Mouse (Mus musculus) adrenal gland, postnatal 10 days (tissue): ENCODE measurements around the gene Creb3l4. TPM values are rescaled to one million over a fixed set of nuclear protein-coding genes. Genes with fewer than 3 reads are reported as not detected.
"Not testable (repeated sequence)": the region's sequence is repeated elsewhere in the genome, so short reads cannot be mapped to it uniquely, and the experiment has no call there.

Experiments
- DNase-seq: peaks from one replicate; pipeline ENCODE4 v3.0.0; 2021; ENCODE audit warnings: mixed read lengths
- long read RNA-seq, 2 experiments: library from polyadenylated mRNA; stranded (forward); transcript quantifications; one replicate each; pipeline ENCODE4 v2.0.0; 2021
- total RNA-seq, 2 experiments: library from RNA; stranded (reverse); gene quantifications; 2 replicates each; pipeline ENCODE4 v1.2.3; 2021

Gene Creb3l4
- total RNA-seq: under 1 TPM; 0.36 to 0.55 TPM
- long read RNA-seq, experiment 1: 0 reads
- long read RNA-seq, experiment 2: 0 reads

DNA sequence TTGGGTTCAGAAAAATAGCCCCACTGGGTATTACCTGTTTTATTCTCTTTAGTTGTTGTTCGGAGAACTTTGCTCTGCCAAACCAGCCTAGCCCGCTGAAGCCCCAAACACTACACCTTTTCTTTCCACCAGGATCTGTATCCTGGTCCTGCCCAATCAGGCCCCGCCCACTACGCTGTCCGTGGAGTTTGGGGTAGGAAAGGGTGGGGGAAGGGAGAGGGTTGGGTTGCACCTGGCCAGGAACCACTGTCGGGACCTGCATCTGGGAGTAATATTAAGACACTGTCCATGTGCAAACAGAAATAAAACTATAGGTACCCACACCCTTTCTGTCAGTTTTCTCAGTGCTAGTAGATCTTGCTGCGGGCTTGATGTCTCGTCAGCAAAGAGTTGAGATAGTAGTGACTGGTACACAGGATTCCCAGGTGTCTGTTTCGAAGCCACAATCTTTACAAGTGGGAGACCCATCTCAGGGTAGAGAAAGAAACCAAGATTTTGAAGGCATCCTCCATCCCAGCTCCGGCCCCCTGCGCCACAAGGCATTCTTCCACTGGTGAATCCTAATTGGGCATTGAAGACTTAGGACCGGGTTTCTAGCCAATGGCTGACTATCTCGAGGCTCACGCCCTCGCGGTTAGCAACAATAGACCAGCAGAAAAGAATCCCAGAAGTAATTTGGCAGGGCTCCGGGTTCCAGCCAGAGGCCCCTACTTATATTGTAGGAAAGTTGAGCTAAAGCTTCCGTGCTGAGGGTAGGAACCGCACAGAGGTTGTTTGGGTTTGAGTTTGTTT is at the start of gene Creb3l4:
Creb3l4 (minus strand) TSS at position 529 of the 792 bp plus-strand sequence.
- DNase-seq: peak; percentile 60

DNA sequence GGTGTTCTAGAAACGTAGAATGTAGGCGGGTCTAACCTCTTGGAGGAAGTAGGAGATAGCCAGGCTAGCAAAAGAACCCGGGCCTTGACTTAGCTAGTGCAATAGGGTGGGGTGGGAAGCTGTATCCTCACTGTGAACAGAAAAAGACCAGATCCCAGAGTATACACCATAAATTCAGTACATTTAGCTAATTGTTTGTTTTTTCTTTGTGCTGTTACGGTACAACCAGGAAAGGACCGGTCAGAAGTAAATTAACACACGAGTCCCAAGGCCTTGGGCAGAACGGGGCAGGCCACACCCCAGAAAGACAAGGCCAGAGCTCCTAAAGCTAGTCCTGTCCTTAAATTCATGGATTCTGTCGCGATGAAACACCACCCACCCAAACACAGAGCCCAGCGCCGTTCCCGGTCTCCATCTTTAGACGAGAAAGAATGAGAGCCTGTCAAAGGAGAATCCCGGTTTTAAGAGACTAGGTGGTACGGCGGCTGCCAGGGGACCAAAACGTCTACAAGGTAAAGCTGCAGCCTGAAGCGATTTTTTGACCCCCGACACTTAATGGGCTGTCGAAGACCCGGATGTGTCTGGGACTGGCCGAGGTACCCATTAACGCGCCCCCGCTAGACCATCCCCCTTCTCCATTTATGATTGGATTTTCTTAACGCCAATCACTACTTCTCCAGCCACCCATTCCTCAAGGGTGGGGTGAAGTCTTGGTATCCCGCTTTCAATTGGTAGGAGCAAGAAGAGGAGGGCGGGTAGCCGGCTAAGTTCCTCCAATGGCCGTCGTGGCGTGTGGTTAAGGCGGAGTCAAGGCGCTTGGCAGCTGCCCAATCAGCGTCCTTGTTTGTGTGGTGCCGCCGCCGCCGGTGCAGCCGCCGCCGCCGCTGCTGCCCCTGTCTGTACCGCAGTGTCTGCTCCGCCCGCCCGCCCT is 49.3 kb upstream of the Creb3l4 start, which contains the start of gene Gatad2b:
Gatad2b (plus strand) TSS at position 834 of the 931 bp plus-strand sequence.
- DNase-seq: peak; percentile 98

DNA sequence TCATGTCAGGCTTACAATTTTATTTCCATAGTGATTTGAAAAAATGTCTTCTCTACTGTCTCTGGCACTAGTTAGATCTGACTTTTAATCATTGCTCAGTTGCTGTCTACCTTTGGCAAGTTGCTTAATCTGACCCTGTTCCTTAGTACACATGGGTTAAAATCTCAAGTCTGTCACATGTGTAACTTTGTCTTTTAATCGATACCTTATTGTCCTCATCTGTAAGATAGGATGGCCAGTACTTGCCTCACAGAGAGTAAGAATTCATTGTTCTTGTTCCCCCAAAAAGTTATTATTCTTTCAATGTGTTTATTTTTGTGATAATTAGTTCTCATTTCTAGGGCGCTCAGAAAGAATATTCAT is 48.7 kb upstream of the Creb3l4 start:
- no peak for DNase-seq

GRCm38 (mm10) chr3:90290602-90291001 is 47.3 kb upstream of the Creb3l4 start:
- DNase-seq: no peak

DNA sequence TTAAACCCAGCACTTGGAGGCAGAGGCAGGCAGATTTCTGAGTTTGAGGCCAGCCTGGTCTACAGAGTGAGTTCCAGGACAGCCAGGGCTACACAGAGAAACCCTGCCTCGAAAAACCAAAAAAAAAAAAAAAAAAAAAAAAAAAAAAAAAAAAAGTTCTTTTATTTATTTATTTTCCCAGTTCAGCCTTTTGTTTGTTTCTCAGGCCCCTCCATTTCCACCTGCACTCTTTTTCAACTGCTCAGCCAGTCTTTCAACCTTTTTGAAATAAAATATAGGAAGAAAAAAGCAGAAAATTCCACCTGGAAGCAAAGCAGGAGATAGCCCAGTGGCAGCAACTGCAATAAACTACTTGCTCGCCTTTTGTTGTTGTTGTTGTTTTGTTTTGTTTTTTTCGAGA is 46.1 kb upstream of the Creb3l4 start:
- not testable (repeated sequence) for DNase-seq

DNA sequence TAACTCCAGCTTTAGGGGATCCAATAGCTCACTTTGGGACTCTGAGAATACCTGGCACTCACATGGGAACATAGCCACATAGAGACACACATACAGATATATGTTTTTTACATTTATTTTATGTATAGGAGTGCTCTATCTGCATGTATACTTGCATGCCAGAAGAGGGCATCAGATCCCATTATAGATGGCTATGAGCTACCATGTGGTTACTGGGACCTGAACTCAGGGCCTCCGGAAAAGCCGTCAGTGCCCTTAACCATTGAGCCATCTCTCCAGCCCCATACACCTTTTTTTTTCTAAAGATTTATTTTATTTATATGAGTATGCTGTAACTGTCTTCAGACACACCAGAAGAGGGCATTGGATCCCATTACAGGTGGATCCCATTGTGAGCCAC is 40.8 kb upstream of the Creb3l4 start:
- DNase-seq: no peak

DNA sequence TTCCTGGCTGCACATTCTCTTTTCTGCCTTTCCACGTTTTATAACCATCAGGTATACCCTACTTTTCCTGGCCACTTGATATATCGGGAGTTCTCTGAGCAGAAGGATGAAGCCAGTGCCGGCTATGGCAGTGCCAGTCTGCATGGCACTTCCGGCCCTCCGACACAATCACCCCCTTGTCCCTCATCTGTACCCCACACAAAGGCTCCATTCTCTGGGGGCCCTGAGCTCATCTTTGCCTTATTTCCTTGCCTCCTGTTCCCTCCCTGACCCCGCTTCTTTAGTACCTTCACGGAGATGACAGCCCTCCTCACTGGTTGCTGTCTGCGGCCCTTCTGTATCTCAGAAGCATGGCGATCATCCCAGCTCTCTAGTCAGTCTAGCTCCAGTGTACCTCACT is 37.4 kb upstream of the Creb3l4 start:
- DNase-seq: no peak

GRCm38 (mm10) chr3:90279743-90280142 is 36.4 kb upstream of the Creb3l4 start:
- DNase-seq: no peak

DNA sequence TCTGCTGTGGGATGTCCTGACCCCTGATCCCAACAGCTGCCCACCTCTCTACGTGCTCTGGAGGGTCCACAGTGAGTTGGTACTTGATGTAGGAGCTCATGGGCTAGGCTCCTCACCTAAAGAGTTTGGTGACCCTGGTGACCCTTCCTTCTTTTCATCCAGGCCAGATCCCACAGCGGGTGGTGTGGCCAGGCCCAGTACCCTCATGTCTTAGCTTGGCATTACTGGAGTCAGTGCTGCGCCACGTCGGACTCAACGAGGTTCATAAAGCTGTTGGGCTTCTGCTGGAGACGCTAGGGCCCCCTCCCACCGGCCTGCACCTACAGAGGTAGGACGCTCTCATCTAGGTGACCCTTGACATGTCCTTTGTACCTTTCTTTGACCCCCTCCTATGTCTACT is 35.9 kb upstream of the Creb3l4 start:
- no peak for DNase-seq

DNA sequence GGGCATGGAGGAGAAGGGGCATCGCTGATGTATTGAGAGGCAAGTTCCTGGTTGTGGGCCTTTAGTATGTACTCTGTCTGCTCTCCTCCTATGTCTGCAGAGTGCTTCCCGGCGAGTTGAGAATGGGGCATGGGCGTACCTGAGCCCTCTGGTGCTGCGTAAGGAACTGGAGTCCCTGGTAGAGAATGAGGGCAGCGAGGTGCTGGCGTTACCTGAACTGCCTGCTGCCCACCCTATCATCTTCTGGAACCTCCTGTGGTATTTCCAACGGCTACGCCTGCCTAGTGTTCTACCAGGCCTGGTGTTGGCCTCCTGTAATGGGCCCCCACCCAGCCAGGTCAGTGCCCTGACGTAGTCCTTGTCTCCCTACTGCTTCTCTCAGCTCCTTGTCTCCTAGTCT is 34.9 kb upstream of the Creb3l4 start:
- no peak for DNase-seq

DNA sequence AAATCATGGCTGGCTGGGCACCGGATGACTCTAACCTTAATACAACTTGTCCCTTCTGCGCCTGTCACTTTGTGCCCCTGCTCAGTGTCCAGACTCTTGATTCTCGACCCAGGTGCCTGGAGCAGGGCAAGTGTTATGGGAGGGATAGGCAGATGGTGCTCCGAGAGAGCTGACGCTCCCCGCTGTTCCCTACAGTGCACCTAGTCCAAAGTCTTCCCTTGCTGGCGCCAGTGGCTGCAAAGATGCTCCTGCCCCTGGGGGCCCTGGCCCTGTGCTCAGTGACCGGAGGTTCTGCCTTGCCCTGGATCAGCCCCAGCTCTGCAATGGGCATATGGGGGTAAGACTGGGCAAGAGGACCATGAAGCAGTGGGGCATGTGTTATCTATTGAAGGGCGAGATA is 34.5 kb upstream of the Creb3l4 start:
- DNase-seq: no peak

- no peak for DNase-seq
These were observed 33.5 kb upstream of the Creb3l4 start for GRCm38 (mm10) chr3:90276858-90277257.

DNA sequence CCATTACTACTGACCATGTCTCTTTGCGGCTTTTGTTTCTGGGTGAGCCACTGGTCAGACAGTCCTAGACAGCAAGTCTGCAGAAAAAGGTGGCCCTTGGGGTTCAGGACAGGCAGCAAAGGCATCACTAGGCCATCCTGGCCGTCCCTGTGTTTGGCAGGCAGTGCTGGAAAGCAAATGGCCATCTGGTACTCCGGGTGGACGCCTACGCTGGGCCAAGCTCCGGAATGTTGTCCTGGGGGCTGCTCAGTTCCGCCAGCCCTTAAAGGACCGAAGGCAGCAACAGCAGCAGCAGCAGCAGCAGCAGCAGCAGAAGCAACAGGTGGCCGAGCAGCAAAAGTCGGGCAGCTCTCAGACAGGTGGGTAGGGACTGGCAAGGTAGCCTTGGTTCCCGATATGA is 32.0 kb upstream of the Creb3l4 start:
- no peak for DNase-seq

DNA sequence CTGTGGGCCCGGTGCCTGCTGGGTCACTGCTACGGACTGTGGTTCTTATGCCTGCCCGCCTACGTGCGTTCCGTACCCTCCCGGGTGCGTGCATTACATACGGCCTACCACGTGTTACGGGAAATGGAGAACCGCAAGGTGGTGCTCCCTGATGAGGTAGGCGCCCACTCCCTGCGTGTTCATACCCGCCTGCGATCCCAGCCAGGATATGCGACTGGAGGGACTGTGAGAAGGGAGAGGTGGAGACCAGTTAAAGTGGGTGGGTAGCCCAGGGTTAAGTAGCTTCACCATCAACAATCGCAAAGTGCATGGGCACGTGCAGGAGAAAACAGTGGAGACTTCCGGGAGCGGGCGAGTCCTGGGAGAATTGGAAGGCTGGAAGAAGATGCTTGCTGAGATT is 30.5 kb upstream of the Creb3l4 start:
- no peak for DNase-seq

DNA sequence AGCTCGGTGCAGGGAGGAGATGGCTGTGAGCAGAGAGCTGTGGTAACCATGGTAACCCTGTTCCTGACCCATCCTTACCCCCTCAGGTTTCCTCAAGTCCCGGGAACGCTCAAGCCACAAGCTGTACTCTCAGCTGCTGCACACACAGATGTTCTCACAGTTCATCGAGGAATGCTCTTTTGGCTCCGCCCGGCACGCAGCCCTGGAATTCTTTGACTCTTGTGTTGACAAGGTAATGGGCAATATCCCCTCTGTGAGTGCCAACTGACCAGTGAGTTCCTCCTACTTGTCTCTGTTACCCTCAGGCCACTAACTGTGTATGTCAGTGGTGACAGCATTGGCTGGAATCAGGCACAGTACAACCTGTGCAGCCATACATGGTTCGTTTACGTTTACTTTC is 28.9 kb upstream of the Creb3l4 start:
- DNase-seq: no peak

GRCm38 (mm10) chr3:90270784-90271183 is 27.5 kb upstream of the Creb3l4 start:
- DNase-seq: no peak

GRCm38 (mm10) chr3:90268971-90269370 is 25.7 kb upstream of the Creb3l4 start:
- DNase-seq: no peak

- no peak for DNase-seq
These were observed 24.9 kb upstream of the Creb3l4 start for GRCm38 (mm10) chr3:90268190-90268589.

DNA sequence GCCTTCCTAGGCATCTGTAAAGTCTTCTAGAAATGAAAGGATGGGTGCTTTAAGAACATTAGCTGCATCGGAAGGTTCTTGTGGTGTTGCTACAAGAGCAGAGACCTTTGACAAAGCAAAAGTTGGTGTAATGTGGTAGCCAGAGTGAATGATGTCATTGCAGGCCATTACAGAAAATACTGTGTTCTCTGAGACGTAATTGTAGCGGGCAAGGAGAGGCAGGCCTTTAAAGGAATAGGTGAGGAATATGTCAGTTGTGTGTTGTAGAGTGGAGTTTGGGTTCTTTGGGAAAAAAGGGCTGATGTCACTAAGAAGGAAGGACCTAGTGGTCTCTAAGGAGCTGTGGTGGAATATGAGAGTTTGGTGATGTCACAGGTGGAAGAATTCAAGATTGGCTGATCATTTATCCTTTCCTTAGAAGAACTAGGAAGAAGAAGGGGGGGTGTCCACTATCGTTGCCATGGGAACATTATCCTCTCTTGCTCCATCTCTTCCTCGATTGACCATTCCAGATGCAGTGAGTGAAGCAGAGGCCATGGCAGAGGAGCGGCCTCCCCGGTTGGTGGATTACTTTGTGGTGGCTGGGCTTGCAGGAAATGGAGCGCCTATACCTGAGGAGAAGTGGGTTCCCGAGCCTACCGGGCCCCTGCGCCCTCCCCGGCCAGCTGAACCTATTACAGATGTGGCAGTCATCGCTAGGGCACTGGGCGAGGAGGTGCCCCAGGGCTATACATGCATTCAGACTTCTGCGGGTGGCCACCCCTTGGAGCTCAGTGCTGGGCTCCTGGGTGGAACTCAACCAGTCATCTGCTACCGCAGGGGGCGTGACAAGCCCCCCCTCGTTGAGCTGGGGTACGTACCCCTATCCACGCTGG is 23.8 kb upstream of the Creb3l4 start:
- DNase-seq: no peak

- no peak for DNase-seq
These were observed 22.8 kb upstream of the Creb3l4 start for GRCm38 (mm10) chr3:90265932-90266741.
